Mouse (Mus musculus) heart, postnatal 0 days (tissue): ENCODE data around the gene Gm5129. TPM values are rescaled to one million over a fixed set of nuclear protein-coding genes. Genes with fewer than 3 reads are reported as not detected.

Experiments
- ATAC-seq: fragments of 200-750 bp; cut with Nextera tagmentation; 2 replicates; pipeline ENCODE4 v1.8.0; 2017; ENCODE audit warnings: low read depth, moderate number of reproducible peaks, moderate library complexity; ENCODE audit not compliant: insufficient read depth
- DNase-seq: peaks from one replicate; pipeline ENCODE4 v3.0.0-alpha.2; 2016; ENCODE audit warnings: low spot score
- H3K27ac ChIP-seq: fragments of 300-500 bp; sonication (generic); 2 replicates; pipeline ENCODE4 v1.5.1; 2014; ENCODE audit warnings: low read depth, mild to moderate bottlenecking
- H3K27me3 ChIP-seq: fragments of 300-500 bp; sonication (generic); 2 replicates; pipeline ENCODE4 v1.6.1; 2014; ENCODE audit warnings: low read length, mixed read lengths; ENCODE audit not compliant: control insufficient read depth, insufficient read depth
- H3K36me3 ChIP-seq: fragments of 300-500 bp; sonication (generic); replicated peaks from 2 replicates; pipeline ENCODE4 v1.6.1; 2014; ENCODE audit warnings: low read length, mixed read lengths; ENCODE audit not compliant: control insufficient read depth, insufficient read depth
- H3K4me1 ChIP-seq: fragments of 300-500 bp; sonication (generic); 2 replicates; pipeline ENCODE4 v1.6.1; 2014; ENCODE audit warnings: antibody characterized with exemption; ENCODE audit not compliant: control insufficient read depth, insufficient read depth
- H3K4me2 ChIP-seq: fragments of 300-500 bp; sonication (generic); 2 replicates; pipeline ENCODE4 v1.6.1; 2014; ENCODE audit warnings: low read depth, mild to moderate bottlenecking, low read length, moderate library complexity
- H3K4me3 ChIP-seq: fragments of 300-500 bp; sonication (generic); 2 replicates; pipeline ENCODE4 v1.5.1; 2014; ENCODE audit warnings: low read depth, low read length
- H3K9ac ChIP-seq: fragments of 300-500 bp; sonication (generic); replicated peaks from 2 replicates; pipeline ENCODE4 v1.6.1; 2014; ENCODE audit warnings: low read depth, low read length, mixed read lengths
- H3K9me3 ChIP-seq: fragments of 300-500 bp; sonication (generic); replicated peaks from 2 replicates; pipeline ENCODE4 v1.6.1; 2016; ENCODE audit warnings: low read length; ENCODE audit not compliant: control insufficient read depth
- CTCF ChIP-seq: IDR thresholded peaks from 2 replicates; pipeline ENCODE4 v1.5.1; 2016; ENCODE audit warnings: antibody characterized with exemption, control low read depth, low read depth
- EP300 ChIP-seq: IDR thresholded peaks from 2 replicates; pipeline ENCODE4 v1.6.1; 2016; ENCODE audit warnings: antibody characterized with exemption, low read depth
- WGBS: fragments of 180-500 bp; shearing (Covaris S2); extraction: QIAGEN DNeasy Blood & Tissue Kit; methylation state at CpG from one replicate; pipeline ENCODE4 v1.1.7; 2014; 5-methylcytosine and 5-hydroxymethylcytosine counted together
- polyA plus RNA-seq: library from polyadenylated mRNA; unstranded; fragments of >200 nt; fragmentation: Nextera tagmentation; extraction: Ambion mirVana; gene quantifications from 2 replicates; pipeline ENCODE4 v1.2.1, GENCODE M21; 2015
- total RNA-seq: library from RNA; depleted of rRNA; stranded (reverse); fragments of >200 nt; gene quantifications from 2 replicates; pipeline ENCODE4 v1.2.3, GENCODE M21; 2014; ENCODE audit warnings: low replicate concordance

The Gm5129 gene
- total and polyA plus RNA-seq, 2 experiments from 2014 or later: not detected

DNA sequence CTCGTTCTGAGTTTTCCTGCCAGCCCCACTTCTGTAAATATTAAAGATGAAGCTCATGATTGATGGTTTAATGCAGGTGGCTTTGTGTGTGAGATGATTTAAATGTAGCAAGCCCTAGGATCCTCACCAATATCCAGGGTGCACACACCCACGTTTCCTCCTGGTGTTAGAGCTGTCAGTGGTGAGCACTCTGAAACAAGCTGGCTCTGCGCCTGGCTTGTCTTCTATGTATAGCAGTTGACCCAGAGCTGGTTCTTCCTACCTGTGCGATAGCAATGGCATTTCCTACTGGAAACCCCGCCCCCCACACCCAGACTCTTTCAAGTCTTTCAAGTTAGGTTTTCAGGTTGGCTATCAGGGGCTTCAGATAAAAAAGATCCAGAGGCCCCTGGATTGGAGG lies 39.7 kb upstream of the Gm5129 start:
- 0 out of 2 replicates have a peak, but pooled peaks cover 19% of the 10 kb centered on the region for H3K36me3 ChIP-seq
- H3K4me3 ChIP-seq: no peak overlapping the region
- no peaks in the 10 kb centered on the region for H3K27me3 ChIP-seq
- TF ChIP-seq EP300 (no peak), CTCF (no peak)
- peak overlapping the region; percentile 37; the same call in 1 of the 2 replicates for H3K27ac ChIP-seq
- DNase-seq (peak; percentile 43), ATAC-seq (0 out of 2 replicates have a peak, but pooled peaks have one; percentile 24)
- no peak overlapping the region for H3K9ac ChIP-seq
- no peaks in the 10 kb centered on the region for H3K9me3 ChIP-seq
- H3K4me1 ChIP-seq: peaks cover 46% of the 10 kb centered on the region
- no peak overlapping the region for H3K4me2 ChIP-seq
- 30% methylated on average over 5 of the region's 5 CpGs for WGBS

DNA sequence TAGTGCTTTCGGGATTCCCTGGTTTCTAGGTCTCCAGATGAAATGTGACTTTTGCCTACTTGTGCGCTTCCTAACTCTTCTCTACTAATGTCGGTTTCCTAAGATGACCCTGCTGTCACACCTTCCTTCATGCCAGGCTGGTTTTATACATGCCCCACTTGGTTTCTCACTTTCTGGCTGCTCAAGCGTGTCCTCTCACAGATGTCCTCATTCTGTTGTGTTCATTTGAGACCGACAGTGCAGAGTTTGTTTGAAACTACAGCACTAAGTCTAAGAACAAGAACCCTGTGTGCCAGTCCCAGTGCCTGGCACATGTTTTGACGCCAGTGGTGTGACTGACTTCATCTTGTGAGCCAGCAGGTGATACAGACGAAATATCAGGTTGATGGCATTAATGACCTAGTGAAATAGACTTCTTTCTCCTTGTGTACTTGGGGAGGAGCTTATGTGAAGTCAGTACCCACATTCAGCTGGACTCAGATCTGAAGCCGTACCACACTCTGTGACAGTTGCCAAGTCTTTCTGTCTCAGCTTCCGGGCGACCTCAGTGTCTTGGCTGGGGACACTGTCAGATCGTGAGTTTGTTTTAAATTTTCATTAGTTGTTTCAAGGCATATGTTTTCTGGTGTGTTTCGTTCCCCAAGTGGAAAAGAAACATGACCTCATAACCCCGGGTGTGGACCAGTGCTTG lies 37.9 kb upstream of the Gm5129 start:
- Histone ChIP-seq H3K36me3 (0 out of 2 replicates have a peak, but pooled peaks cover 24% of the 10 kb centered on the region), H3K27me3 (no peaks in the 10 kb centered on the region), H3K27ac (peak overlapping the region; percentile 81), H3K4me1 (peaks cover 46% of the 10 kb centered on the region), H3K4me2 (no peak overlapping the region), H3K4me3 (no peak overlapping the region), H3K9ac (no peak overlapping the region), H3K9me3 (no peaks in the 10 kb centered on the region)
- no peak for ATAC-seq
- DNase-seq: no peak
- TF ChIP-seq EP300: no peak
- TF ChIP-seq CTCF: no peak
- WGBS: 75% methylated on average over 13 of the region's 13 CpGs

DNA sequence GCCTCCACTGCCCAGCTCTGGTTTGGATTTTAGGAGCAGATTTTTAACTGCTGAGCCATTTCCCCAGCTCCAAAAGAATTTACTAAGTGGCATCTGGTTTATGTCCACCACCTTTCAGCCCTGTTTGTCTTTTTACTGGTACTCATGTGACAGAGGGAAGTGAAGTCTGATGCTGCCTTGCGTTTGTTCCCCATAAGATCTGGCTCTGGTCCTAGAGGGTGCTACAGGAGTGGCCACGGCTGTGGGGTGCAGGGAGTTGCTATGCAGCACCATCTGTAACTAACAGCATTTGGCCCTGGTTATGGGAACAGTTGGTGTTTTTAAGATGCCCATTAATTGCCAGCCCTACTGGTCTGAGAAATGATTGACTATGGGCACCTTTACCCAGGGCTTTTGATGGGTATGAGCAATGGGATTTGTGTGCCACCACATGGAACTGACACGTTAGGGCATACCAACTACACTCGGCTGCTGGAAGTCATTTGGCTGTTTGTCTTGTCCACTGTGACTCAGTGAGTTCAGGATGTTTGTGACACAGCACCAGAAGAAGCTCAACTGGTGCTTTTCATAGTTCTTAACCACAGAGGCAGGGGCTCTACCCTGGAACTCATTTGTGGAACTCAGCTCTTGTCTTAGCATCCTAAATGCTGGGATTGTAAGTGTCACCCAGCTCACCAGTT lies 37.1 kb upstream of the Gm5129 start:
- TF ChIP-seq CTCF: no peak
- TF ChIP-seq EP300: peak; percentile 70
- peaks cover 24% of the 10 kb centered on the region; the same call in 1 of the 2 replicates for H3K36me3 ChIP-seq
- no peaks in the 10 kb centered on the region for H3K9me3 ChIP-seq
- no peak overlapping the region for H3K9ac ChIP-seq
- peaks cover 41% of the 10 kb centered on the region for H3K4me1 ChIP-seq
- no peak overlapping the region for H3K4me3 ChIP-seq
- DNase-seq (peak; percentile 75), ATAC-seq (peak; percentile 76)
- peak overlapping the region; percentile 81 for H3K27ac ChIP-seq
- H3K27me3 ChIP-seq: no peaks in the 10 kb centered on the region
- no peak overlapping the region for H3K4me2 ChIP-seq
- 42% methylated on average over 4 of the region's 4 CpGs for WGBS

DNA sequence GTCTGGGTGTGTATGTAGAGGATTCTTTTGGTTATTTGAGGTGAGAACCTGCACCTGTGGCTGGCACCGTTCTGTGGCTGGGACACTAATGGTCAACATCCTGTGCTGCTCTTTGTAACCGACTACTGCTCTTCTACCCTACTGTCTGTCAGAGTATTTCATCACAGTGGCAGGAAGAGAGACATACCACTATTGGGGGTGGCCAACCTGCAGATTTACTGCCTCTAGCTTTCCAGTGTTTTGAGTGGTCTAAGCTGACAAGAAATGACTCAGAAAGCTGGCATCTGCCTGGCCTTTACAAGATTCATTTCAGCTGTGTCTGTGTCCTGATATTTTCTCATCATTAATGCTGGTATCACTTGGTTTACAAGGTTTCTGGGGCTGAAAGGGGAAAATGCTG lies 36.3 kb upstream of the Gm5129 start:
- DNase-seq (no peak), ATAC-seq (no peak)
- H3K9ac ChIP-seq: no peak overlapping the region
- H3K27me3 ChIP-seq: no peaks in the 10 kb centered on the region
- H3K27ac ChIP-seq: peak overlapping the region; percentile 81
- peaks cover 41% of the 10 kb centered on the region for H3K4me1 ChIP-seq
- H3K4me3 ChIP-seq: no peak overlapping the region
- WGBS: 24% methylated on average over 2 of the region's 2 CpGs
- no peak overlapping the region for H3K4me2 ChIP-seq
- H3K36me3 ChIP-seq: peaks cover 24% of the 10 kb centered on the region; the same call in 1 of the 2 replicates
- H3K9me3 ChIP-seq: no peaks in the 10 kb centered on the region
- TF ChIP-seq EP300: no peak
- TF ChIP-seq CTCF: no peak

DNA sequence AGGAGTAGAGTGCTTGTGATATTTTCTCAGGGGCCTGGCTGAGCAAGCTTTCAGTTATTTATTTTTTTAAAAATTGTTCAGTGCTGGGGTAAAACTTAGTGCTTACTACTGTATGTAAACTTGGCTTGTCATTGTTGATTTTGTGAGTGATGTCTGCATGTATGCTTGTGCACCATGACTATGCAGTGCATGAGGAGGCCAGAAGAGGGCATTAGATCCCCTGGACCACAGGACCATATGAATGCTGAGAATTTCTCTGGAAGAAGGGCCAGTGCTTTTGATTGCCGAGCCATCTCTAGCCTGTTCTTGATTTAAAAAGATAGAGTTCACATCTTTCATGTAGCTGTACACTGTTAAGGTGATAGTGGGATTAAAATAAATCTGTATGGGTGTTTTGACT lies 35.2 kb upstream of the Gm5129 start:
- H3K9ac ChIP-seq: no peak overlapping the region
- H3K27me3 ChIP-seq: no peaks in the 10 kb centered on the region
- H3K27ac ChIP-seq: no peak overlapping the region
- H3K9me3 ChIP-seq: no peaks in the 10 kb centered on the region
- H3K4me2 ChIP-seq: no peak overlapping the region
- ATAC-seq (no peak), DNase-seq (peak; percentile 13)
- peaks cover 25% of the 10 kb centered on the region; the same call in 1 of the 2 replicates for H3K36me3 ChIP-seq
- 80% methylated on average over 1 of the region's 1 CpGs for WGBS
- H3K4me3 ChIP-seq: no peak overlapping the region
- H3K4me1 ChIP-seq: peaks cover 39% of the 10 kb centered on the region
- peak; percentile 39 for TF ChIP-seq CTCF
- TF ChIP-seq EP300: no peak
